Mouse (Mus musculus) heart, postnatal 0 days (tissue): Measurements from ENCODE around the gene Dytn. TPM values are rescaled to one million over a fixed set of nuclear protein-coding genes. Genes with fewer than 3 reads are reported as not detected.

ENCODE experiments used
- ATAC-seq: fragments of 200-750 bp; cut with Nextera tagmentation; 2 replicates; pipeline ENCODE4 v1.8.0; 2017; ENCODE audit warnings: low read depth, moderate number of reproducible peaks, moderate library complexity; ENCODE audit not compliant: insufficient read depth
- DNase-seq: peaks from one replicate; pipeline ENCODE4 v3.0.0-alpha.2; 2016; ENCODE audit warnings: low spot score
- H3K27ac ChIP-seq: fragments of 300-500 bp; sonication (generic); 2 replicates; pipeline ENCODE4 v1.5.1; 2014; ENCODE audit warnings: low read depth, mild to moderate bottlenecking
- H3K27me3 ChIP-seq: fragments of 300-500 bp; sonication (generic); 2 replicates; pipeline ENCODE4 v1.6.1; 2014; ENCODE audit warnings: low read length, mixed read lengths; ENCODE audit not compliant: control insufficient read depth, insufficient read depth
- H3K36me3 ChIP-seq: fragments of 300-500 bp; sonication (generic); replicated peaks from 2 replicates; pipeline ENCODE4 v1.6.1; 2014; ENCODE audit warnings: low read length, mixed read lengths; ENCODE audit not compliant: control insufficient read depth, insufficient read depth
- H3K4me1 ChIP-seq: fragments of 300-500 bp; sonication (generic); 2 replicates; pipeline ENCODE4 v1.6.1; 2014; ENCODE audit warnings: antibody characterized with exemption; ENCODE audit not compliant: control insufficient read depth, insufficient read depth
- H3K4me2 ChIP-seq: fragments of 300-500 bp; sonication (generic); 2 replicates; pipeline ENCODE4 v1.6.1; 2014; ENCODE audit warnings: low read depth, mild to moderate bottlenecking, low read length, moderate library complexity
- H3K4me3 ChIP-seq: fragments of 300-500 bp; sonication (generic); 2 replicates; pipeline ENCODE4 v1.5.1; 2014; ENCODE audit warnings: low read depth, low read length
- H3K9ac ChIP-seq: fragments of 300-500 bp; sonication (generic); replicated peaks from 2 replicates; pipeline ENCODE4 v1.6.1; 2014; ENCODE audit warnings: low read depth, low read length, mixed read lengths
- H3K9me3 ChIP-seq: fragments of 300-500 bp; sonication (generic); replicated peaks from 2 replicates; pipeline ENCODE4 v1.6.1; 2016; ENCODE audit warnings: low read length; ENCODE audit not compliant: control insufficient read depth
- CTCF ChIP-seq: IDR thresholded peaks from 2 replicates; pipeline ENCODE4 v1.5.1; 2016; ENCODE audit warnings: antibody characterized with exemption, control low read depth, low read depth
- EP300 ChIP-seq: IDR thresholded peaks from 2 replicates; pipeline ENCODE4 v1.6.1; 2016; ENCODE audit warnings: antibody characterized with exemption, low read depth
- WGBS: fragments of 180-500 bp; shearing (Covaris S2); extraction: QIAGEN DNeasy Blood & Tissue Kit; methylation state at CpG from one replicate; pipeline ENCODE4 v1.1.7; 2014; 5-methylcytosine and 5-hydroxymethylcytosine counted together
- polyA plus RNA-seq: library from polyadenylated mRNA; unstranded; fragments of >200 nt; fragmentation: Nextera tagmentation; extraction: Ambion mirVana; gene quantifications from 2 replicates; pipeline ENCODE4 v1.2.1, GENCODE M21; 2015
- total RNA-seq: library from RNA; depleted of rRNA; stranded (reverse); fragments of >200 nt; gene quantifications from 2 replicates; pipeline ENCODE4 v1.2.3, GENCODE M21; 2014; ENCODE audit warnings: low replicate concordance; rRNA removed

Dytn gene
- total RNA-seq: not detected in 2 replicates
- polyA plus RNA-seq: not detected in 2 replicates

GRCm38 (mm10) chr1:63686827-63687226 lies at the start of gene Dytn:
Dytn (minus strand) TSS chr1:63686927.
- TF ChIP-seq EP300: no peak
- no peak for TF ChIP-seq CTCF
- ATAC-seq: no peak
- Histone ChIP-seq H3K9ac (no peak within 1 kb of the TSS), H3K36me3 (no peaks in the 10 kb centered on the region), H3K9me3 (no peaks in the 10 kb centered on the region), H3K4me2 (no peak within 1 kb of the TSS), H3K4me1 (no peaks in the 10 kb centered on the region), H3K27ac (no peak within 1 kb of the TSS), H3K27me3 (no peaks in the 10 kb centered on the region), H3K4me3 (no peak within 1 kb of the TSS)
- 73% methylated on average over 4 of the region's 4 CpGs for WGBS
- no peak for DNase-seq

GRCm38 (mm10) chr1:63730240-63730771 lies 43.6 kb upstream of the Dytn start, which contains the start of the genes Mdh1b and Fastkd2:
Mdh1b (minus strand) TSS chr1:63730318.
Fastkd2 (plus strand) TSS chr1:63730614.
- no peak for TF ChIP-seq CTCF
- no peak for TF ChIP-seq EP300
- H3K36me3 ChIP-seq: no peaks in the 10 kb centered on the region; the same call in 1 of the 2 replicates
- DNase-seq (peak; percentile 92), ATAC-seq (peak; percentile 94)
- no peaks in the 10 kb centered on the region for H3K27me3 ChIP-seq
- peak within 1 kb of the TSS; percentile 64 for H3K4me3 ChIP-seq
- peak within 1 kb of the TSS; percentile 69 for H3K4me2 ChIP-seq
- no peak within 1 kb of the TSS for H3K27ac ChIP-seq
- H3K9me3 ChIP-seq: no peaks in the 10 kb centered on the region
- WGBS: under 1% methylated on average over 31 of the region's 31 CpGs
- H3K4me1 ChIP-seq: peaks cover 13% of the 10 kb centered on the region
- peak within 1 kb of the TSS; percentile 63 for H3K9ac ChIP-seq

GRCm38 (mm10) chr1:63729796-63730195 lies 43.1 kb upstream of the Dytn start:
- H3K27me3 ChIP-seq: no peaks in the 10 kb centered on the region
- DNase-seq (no peak), ATAC-seq (no peak)
- peak overlapping the region; percentile 64 for H3K4me3 ChIP-seq
- H3K36me3 ChIP-seq: no peaks in the 10 kb centered on the region; the same call in 1 of the 2 replicates
- H3K4me2 ChIP-seq: peak overlapping the region; percentile 69
- no peak overlapping the region for H3K9ac ChIP-seq
- no peaks in the 10 kb centered on the region for H3K9me3 ChIP-seq
- WGBS: 49% methylated on average over 8 of the region's 8 CpGs
- TF ChIP-seq EP300 (no peak), CTCF (no peak)
- H3K27ac ChIP-seq: no peak overlapping the region
- peaks cover 13% of the 10 kb centered on the region for H3K4me1 ChIP-seq

GRCm38 (mm10) chr1:63720161-63720560 lies 33.4 kb upstream of the Dytn start:
- no peaks in the 10 kb centered on the region for H3K9me3 ChIP-seq
- H3K27me3 ChIP-seq: no peaks in the 10 kb centered on the region
- H3K4me2 ChIP-seq: no peak overlapping the region
- no peaks in the 10 kb centered on the region for H3K36me3 ChIP-seq
- WGBS: 71% methylated on average over 7 of the region's 7 CpGs
- no peak overlapping the region for H3K27ac ChIP-seq
- H3K4me3 ChIP-seq: no peak overlapping the region
- H3K4me1 ChIP-seq: no peaks in the 10 kb centered on the region
- TF ChIP-seq EP300: no peak
- TF ChIP-seq CTCF: no peak
- DNase-seq: no peak
- ATAC-seq: no peak
- no peak overlapping the region for H3K9ac ChIP-seq

- WGBS: 56% methylated on average over 3 of the region's 3 CpGs
- no peak overlapping the region for H3K4me2 ChIP-seq
- no peaks in the 10 kb centered on the region for H3K27me3 ChIP-seq
- no peaks in the 10 kb centered on the region for H3K36me3 ChIP-seq
- no peaks in the 10 kb centered on the region for H3K9me3 ChIP-seq
- DNase-seq: no peak
- ATAC-seq: no peak
- H3K27ac ChIP-seq: no peak overlapping the region
- no peak overlapping the region for H3K9ac ChIP-seq
- H3K4me3 ChIP-seq: no peak overlapping the region
- no peaks in the 10 kb centered on the region for H3K4me1 ChIP-seq
- no peak for TF ChIP-seq EP300
- TF ChIP-seq CTCF: no peak
Observed at GRCm38 (mm10) chr1:63708876-63709275, 22.1 kb upstream of the Dytn start.

- TF ChIP-seq EP300 (no peak), CTCF (no peak)
- H3K9ac ChIP-seq: no peak overlapping the region
- H3K27me3 ChIP-seq: no peaks in the 10 kb centered on the region
- no peak overlapping the region for H3K27ac ChIP-seq
- DNase-seq (no peak), ATAC-seq (no peak)
- H3K4me3 ChIP-seq: no peak overlapping the region
- H3K36me3 ChIP-seq: no peaks in the 10 kb centered on the region
- H3K9me3 ChIP-seq: no peaks in the 10 kb centered on the region
- 46% methylated on average over 5 of the region's 5 CpGs for WGBS
- H3K4me2 ChIP-seq: peak overlapping the region; percentile 12; the same call in 1 of the 2 replicates
- H3K4me1 ChIP-seq: no peaks in the 10 kb centered on the region
Observed at GRCm38 (mm10) chr1:63705733-63706132, 19.0 kb upstream of the Dytn start.
